Mouse (Mus musculus): ENCODE measurements around the gene Ciao2b. TPM values are rescaled to one million over a fixed set of nuclear protein-coding genes. Genes with fewer than 3 reads are reported as not detected.

Ciao2b gene
- polyA plus RNA-seq, 1 experiment, result 50.2 TPM

GRCm38 (mm10) chr8:104624161-104624560 lies 17.6 kb downstream of the Ciao2b start, which contains the start of gene Cdh16:
TSS of gene Cdh16 (minus strand) at chr8:104624396.
- DNase-seq (ENCODE audit: extremely low spot score in 1 of 2, low spot score in 1 of 2), result no peak

GRCm38 (mm10) chr8:104620765-104621164 lies 21.0 kb downstream of the Ciao2b start:
- no peak for DNase-seq (ENCODE audit: extremely low spot score in 1 of 2, low spot score in 1 of 2)

- DNase-seq (ENCODE audit: extremely low spot score in 1 of 2, low spot score in 1 of 2), result no peak
Observed at GRCm38 (mm10) chr8:104613119-104613518, 28.6 kb downstream of the Ciao2b start.

- no peak for DNase-seq (ENCODE audit: extremely low spot score in 1 of 2, low spot score in 1 of 2)
Observed at GRCm38 (mm10) chr8:104611613-104612012, 30.2 kb downstream of the Ciao2b start.

GRCm38 (mm10) chr8:104610185-104610766 lies 31.5 kb downstream of the Ciao2b start:
- no peak for DNase-seq (ENCODE audit: extremely low spot score in 1 of 2, low spot score in 1 of 2)

GRCm38 (mm10) chr8:104609222-104609621 lies 32.5 kb downstream of the Ciao2b start:
- no peak for DNase-seq (ENCODE audit: extremely low spot score in 1 of 2, low spot score in 1 of 2)

GRCm38 (mm10) chr8:104607944-104608343 lies 33.8 kb downstream of the Ciao2b start:
- no peak for DNase-seq (ENCODE audit: extremely low spot score in 1 of 2, low spot score in 1 of 2)

GRCm38 (mm10) chr8:104606329-104606728 lies 35.4 kb downstream of the Ciao2b start:
- no peak for DNase-seq (ENCODE audit: extremely low spot score in 1 of 2, low spot score in 1 of 2)

GRCm38 (mm10) chr8:104603245-104603593 lies 38.5 kb downstream of the Ciao2b start:
- DNase-seq (ENCODE audit: extremely low spot score in 1 of 2, low spot score in 1 of 2), result no peak

- peak; percentile 63 to 90 for DNase-seq (ENCODE audit: extremely low spot score in 1 of 2, low spot score in 1 of 2)
Observed at GRCm38 (mm10) chr8:104602468-104603244, 39.1 kb downstream of the Ciao2b start.

- no peak for DNase-seq (ENCODE audit: extremely low spot score in 1 of 2, low spot score in 1 of 2)
Observed at GRCm38 (mm10) chr8:104601941-104602371, 39.8 kb downstream of the Ciao2b start.

GRCm38 (mm10) chr8:104601386-104601785 lies 40.4 kb downstream of the Ciao2b start:
- DNase-seq (ENCODE audit: extremely low spot score in 1 of 2, low spot score in 1 of 2), result no peak

GRCm38 (mm10) chr8:104598496-104598895 lies 43.3 kb downstream of the Ciao2b start:
- no peak for DNase-seq (ENCODE audit: extremely low spot score in 1 of 2, low spot score in 1 of 2)

- no peak for DNase-seq (ENCODE audit: extremely low spot score in 1 of 2, low spot score in 1 of 2)
Observed at GRCm38 (mm10) chr8:104597656-104598055, 44.1 kb downstream of the Ciao2b start.

GRCm38 (mm10) chr8:104595773-104596536 lies 45.8 kb downstream of the Ciao2b start:
- DNase-seq (ENCODE audit: extremely low spot score in 1 of 2, low spot score in 1 of 2), result no peak

GRCm38 (mm10) chr8:104594611-104595362 lies 47.0 kb downstream of the Ciao2b start:
- DNase-seq (ENCODE audit: extremely low spot score in 1 of 2, low spot score in 1 of 2), result no peak

GRCm38 (mm10) chr8:104593536-104594325 lies 48.0 kb downstream of the Ciao2b start:
- DNase-seq (ENCODE audit: extremely low spot score in 1 of 2, low spot score in 1 of 2), result no peak

- no peak for DNase-seq (ENCODE audit: extremely low spot score in 1 of 2, low spot score in 1 of 2)
Observed at GRCm38 (mm10) chr8:104592566-104592965, 49.2 kb downstream of the Ciao2b start.

GRCm38 (mm10) chr8:104591856-104592255 lies 49.9 kb downstream of the Ciao2b start:
- no peak for DNase-seq (ENCODE audit: extremely low spot score in 1 of 2, low spot score in 1 of 2)
